Mouse (Mus musculus) kidney, adult 2 months (tissue): ENCODE results near the gene Fgr.
A peak's percentile ranks its signal among the peaks of the same experiment; 100 is the strongest.

Experiments used
- CTCF ChIP-seq: fragments of 200-500 bp; conservative IDR thresholded peaks from 2 replicates; pipeline ENCODE4 v1.5.1; 2011; ENCODE audit warnings: low read depth, mild to moderate bottlenecking, control low read depth, low read length, moderate library complexity, mixed read lengths; ENCODE audit not compliant: insufficient read depth, insufficient read length
- POLR2A ChIP-seq: fragments of 200-500 bp; IDR thresholded peaks from one replicate; pipeline ENCODE4 v1.6.1; 2011; ENCODE audit warnings: low read depth, low read length, control low read depth

DNA sequence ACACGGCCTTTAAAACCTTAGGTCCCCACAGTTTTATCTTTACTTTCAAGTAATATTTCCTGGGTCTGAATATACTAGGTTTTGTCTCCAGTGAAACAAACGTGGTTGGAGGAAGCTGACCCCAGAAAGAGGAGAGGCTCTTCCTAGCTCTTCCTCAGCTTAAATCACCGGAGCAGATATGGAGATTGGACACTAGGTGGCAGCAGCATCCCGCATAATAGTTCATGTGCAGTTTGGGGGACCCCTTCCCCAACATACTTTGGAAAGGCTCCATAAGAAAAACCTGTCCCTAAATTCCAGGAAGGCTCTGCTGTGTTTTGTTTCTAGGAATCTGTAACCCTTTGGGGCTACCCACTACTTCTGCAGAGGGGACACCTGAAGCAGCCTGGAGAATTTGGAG lies 35.2 kb downstream of the Fgr start:
- TF ChIP-seq POLR2A (no peak), CTCF (peak; percentile 84)
